Mouse (Mus musculus) bone marrow macrophage, adult 2 months (primary cell): ENCODE data around the gene Gm49369.

ENCODE experiments used
- CTCF ChIP-seq: IDR thresholded peaks from 2 replicates; pipeline ENCODE4 v1.5.1; 2012; ENCODE audit warnings: low read depth, mild to moderate bottlenecking, low read length, moderate library complexity
- POLR2A ChIP-seq: IDR thresholded peaks from 2 replicates; pipeline ENCODE4 v1.6.1; 2012; ENCODE audit warnings: mild to moderate bottlenecking, low read depth, low read length, borderline replicate concordance

GRCm38 (mm10) chr7:142382567-142382966 lies at the start of gene Gm49369:
- TF ChIP-seq POLR2A: no peak
- TF ChIP-seq CTCF: no peak
